Mouse (Mus musculus) heart, postnatal 25 days (tissue): ENCODE results near the gene H2-Q6. TPM values are rescaled to one million over a fixed set of nuclear protein-coding genes. Genes with fewer than 3 reads are reported as not detected.
A peak's percentile ranks its signal among the peaks of the same experiment; 100 is the strongest.
"Not testable (repeated sequence)": the region's sequence is repeated elsewhere in the genome, so short reads cannot be mapped to it uniquely, and the experiment has no call there.

Experiments
- DNase-seq: peaks from one replicate; pipeline ENCODE4 v3.0.0; 2022; ENCODE audit warnings: low spot score
- intact Hi-C: fragments of 180-260 bp; cut with DNase I; formaldehyde crosslinking; loops from one replicate; pipeline ENCODE4 v1.15.1; 2025
- total RNA-seq, 2 experiments: library from RNA; stranded (reverse); gene quantifications; 2 replicates each; pipeline ENCODE4 v1.2.3; 2021

The H2-Q6 gene
- under 1 TPM; 0.34 to 0.75 TPM for total RNA-seq

DNA sequence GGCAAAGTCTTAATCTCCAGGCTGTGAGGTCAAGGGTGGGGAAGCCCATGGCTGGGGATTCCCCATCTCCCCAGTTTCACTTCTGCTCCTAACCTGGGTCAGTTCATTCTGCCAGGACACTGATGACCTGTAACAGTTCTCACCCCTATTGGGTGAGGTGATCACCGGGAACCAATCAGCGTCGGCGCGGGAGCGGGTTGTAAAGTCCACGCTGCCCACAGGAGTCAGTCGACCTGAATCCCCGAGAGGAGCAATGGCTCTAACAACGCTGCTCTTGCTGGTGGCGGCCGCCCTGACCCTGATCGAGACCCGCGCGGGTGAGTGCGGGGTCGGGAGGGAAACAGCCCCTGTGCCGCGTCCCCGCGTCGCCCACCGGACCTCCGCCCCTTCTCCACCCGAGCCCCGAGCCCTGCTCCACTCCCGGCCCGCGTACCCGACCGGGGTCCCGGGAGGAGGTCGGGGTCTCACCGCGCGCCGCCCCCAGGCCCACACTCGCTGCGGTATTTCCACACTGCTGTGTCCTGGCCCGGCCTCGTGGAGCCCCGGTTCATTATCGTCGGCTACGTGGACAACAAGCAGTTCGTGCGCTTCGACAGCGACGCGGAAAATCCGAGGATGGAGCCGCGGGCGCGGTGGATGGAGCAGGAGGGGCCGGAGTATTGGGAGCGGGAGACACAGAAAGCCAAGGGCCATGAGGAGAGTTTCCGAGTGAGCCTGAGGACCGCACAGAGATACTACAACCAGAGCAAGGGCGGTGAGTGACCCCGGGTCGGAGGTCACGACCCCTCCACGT lies at the start of gene H2-Q6:
TSS of gene H2-Q6 (plus strand) at position 227 of the 793 bp plus-strand sequence.
- intact Hi-C loops = not testable (repeated sequence)
- peak; percentile 29 for DNase-seq

DNA sequence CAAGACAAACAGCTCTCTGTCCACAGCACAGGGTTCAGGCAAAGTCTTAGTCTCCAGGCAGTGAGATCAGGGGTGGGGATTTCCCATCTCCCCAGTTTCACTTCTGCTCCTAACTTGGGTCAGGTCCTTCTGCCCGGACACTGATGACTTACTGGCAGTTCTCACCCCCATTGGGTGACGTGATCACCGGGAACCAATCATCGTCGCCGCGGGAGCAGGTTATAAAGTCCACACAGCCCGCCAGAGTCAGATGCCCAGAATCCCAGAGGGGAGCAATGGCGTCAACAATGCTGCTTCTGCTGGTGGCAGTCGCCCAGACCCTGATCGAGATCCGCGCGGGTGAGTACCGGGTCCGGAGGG lies 45.3 kb upstream of the H2-Q6 start, which contains the start of gene H2-Q4:
TSS of gene H2-Q4 (plus strand) at position 249 of the 360 bp plus-strand sequence.
- DNase-seq = peak; percentile 89
- intact Hi-C loops = no loop called here

DNA sequence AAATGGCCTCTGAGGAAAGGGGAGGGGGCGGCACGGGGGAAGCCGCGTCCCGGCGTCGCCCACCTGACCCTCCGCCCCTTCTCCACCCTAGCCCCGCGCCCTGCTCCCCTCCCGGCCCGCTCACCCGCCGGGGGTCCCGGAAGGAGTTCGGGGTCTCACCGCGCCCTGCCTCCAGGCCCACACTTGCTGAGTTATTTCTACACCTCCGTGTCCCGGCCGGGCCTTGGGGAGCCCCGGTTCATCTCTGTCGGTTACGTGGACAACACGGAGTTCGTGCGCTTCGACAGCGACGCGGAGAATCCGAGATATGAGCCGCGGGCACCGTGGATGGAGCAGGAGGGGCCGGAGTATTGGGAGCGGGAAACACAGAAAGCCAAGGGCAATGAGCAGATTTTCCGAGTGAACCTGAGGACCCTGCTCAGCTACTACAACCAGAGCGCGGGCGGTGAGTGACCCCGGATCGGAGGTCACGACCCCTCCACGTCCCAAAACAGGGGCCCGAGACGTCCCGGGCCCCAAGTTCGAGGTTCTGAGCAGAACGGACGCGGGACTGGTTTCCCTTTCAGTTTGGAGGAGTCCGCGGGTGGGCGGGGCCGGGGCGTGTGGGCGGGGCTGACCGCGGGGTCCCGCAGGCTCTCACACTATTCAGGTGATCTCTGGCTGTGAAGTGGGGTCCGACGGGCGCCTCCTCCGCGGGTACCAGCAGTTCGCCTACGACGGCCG lies 44.8 kb upstream of the H2-Q6 start:
- intact Hi-C loops = no loop called here
- DNase-seq = no peak

- DNase-seq, intact Hi-C loops: not testable (repeated sequence)
These were observed 34.9 kb upstream of the H2-Q6 start for GRCm38 (mm10) chr17:35389796-35390195.

DNA sequence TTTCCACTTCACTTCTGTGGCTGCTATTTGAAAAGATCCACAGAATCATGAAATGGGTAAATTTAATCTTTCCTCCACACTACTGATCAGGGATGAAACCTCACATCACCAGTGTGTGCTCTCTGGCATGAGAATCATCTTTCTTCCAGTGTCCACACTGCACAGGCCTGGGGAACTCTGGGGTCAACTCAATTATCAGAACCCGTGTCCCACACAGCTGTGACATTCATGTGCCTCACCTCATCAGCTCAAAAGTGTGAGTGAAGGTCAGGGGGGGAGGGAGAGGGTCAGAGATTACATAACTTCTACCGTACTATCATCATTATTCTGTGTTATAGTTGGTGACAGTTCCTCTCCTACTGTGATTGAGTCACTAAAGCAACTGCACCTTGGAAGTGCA lies 32.0 kb upstream of the H2-Q6 start:
- DNase-seq, intact Hi-C loops: not testable (repeated sequence)

DNA sequence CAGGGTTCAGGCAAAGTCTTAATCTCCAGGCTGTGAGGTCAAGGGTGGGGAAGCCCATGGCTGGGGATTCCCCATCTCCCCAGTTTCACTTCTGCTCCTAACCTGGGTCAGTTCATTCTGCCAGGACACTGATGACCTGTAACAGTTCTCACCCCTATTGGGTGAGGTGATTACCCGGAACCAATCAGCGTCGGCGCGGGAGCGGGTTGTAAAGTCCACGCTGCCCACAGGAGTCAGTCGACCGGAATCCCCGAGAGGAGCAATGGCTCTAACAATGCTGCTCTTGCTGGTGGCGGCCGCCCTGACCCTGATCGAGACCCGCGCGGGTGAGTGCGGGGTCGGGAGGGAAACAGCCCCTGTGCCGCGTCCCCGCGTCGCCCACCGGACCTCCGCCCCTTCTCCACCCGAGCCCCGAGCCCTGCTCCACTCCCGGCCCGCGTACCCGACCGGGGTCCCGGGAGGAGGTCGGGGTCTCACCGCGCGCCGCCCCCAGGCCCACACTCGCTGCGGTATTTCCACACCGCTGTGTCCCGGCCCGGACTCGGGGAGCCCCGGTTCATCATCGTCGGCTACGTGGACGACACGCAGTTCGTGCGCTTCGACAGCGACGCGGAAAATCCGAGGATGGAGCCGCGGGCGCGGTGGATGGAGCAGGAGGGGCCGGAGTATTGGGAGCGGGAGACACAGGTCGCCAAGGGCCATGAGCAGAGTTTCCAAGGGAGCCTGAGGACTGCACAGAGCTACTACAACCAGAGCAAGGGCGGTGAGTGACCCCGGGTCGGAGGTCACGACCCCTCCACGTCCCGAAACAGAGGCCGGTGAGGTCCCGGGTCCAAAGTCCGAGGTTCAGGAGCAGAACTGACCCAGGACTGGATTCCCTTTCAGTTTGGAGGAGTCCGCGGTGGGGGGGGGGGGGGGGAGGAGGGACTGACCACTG lies 30.5 kb upstream of the H2-Q6 start:
- DNase-seq, intact Hi-C loops: not testable (repeated sequence)

DNA sequence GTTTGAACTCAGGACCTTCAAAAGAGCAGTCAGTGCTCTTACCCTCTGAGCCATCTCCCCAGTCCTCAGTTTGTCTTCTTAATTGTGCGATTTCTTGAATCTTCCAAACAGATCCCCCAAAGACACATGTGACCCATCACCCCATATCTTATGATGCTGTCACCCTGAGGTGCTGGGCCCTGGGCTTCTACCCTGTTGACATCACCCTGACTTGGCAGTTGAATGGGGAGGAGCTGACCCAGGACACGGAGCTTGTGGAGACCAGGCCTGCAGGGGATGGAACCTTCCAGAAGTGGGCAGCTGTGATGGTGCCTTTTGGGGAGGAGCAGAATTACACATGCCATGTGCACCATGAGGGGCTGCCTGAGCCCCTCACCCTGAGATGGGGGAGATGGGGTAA lies 27.7 kb upstream of the H2-Q6 start:
- DNase-seq, intact Hi-C loops: not testable (repeated sequence)

DNA sequence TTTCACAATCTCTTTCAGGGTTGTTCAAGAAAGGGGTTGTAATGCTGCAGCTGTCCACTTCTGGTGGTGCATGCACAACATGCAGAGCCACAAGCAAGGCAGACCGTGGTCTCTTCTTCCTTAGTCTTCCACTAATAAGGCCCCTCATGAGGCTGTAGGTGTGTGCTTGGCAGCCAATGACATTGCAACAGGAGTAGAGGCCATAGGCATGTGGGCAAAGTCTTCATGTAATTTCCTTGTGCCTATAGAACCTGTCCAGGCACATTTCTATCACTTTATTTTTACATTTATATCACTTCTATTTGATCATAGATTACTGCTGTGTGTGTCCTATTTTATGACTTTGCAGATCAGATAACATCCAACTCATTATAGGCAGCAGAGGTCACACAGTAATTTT lies 11.6 kb upstream of the H2-Q6 start:
- intact Hi-C loops, DNase-seq: not testable (repeated sequence)

DNA sequence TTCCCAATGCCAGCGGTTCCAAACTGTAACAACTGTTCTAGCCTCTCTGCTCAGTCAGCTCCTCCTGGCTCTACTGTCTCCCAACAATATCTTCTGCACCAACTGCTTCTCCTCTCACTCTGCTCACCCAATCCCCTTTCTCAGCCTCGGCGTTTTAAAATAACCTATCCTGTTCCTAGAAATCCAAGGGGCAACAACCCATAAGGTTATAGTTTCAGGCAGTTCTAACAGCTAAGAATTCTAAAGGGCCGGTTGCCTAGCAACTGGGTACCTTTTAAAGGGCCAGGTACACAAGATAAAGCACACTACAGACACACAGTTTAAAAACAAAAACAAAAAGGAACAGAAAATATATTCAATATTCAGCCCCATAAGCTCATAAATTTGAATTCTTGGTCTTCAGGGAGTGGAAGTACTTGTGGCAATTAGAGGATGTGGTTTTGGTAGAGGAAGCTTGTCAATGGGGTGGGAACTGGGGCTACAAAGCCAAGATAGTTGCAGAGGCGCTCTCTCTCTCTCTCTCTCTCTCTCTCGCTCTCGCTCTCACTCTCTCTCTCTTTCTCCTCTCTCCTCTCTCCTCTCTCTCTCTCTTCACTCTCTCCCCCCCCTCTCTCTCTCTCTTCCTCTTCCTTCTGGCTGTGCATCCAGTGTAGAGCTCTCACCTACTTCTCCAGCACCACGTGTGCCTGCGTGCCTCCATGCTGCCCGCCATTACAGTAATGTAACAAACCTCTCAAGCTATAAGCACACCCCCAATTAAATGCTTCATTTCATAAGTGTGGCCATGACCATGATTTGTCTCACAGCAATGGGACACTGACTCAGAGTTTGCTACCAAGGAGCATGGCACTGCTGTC lies 9.1 kb upstream of the H2-Q6 start:
- intact Hi-C loops, DNase-seq: not testable (repeated sequence)

GRCm38 (mm10) chr17:35418772-35419171 lies 5.9 kb upstream of the H2-Q6 start:
- no peak for DNase-seq
- intact Hi-C loops = no loop called here

- intact Hi-C loops, DNase-seq: not testable (repeated sequence)
These were observed 5.1 kb upstream of the H2-Q6 start for GRCm38 (mm10) chr17:35419564-35419963.

DNA sequence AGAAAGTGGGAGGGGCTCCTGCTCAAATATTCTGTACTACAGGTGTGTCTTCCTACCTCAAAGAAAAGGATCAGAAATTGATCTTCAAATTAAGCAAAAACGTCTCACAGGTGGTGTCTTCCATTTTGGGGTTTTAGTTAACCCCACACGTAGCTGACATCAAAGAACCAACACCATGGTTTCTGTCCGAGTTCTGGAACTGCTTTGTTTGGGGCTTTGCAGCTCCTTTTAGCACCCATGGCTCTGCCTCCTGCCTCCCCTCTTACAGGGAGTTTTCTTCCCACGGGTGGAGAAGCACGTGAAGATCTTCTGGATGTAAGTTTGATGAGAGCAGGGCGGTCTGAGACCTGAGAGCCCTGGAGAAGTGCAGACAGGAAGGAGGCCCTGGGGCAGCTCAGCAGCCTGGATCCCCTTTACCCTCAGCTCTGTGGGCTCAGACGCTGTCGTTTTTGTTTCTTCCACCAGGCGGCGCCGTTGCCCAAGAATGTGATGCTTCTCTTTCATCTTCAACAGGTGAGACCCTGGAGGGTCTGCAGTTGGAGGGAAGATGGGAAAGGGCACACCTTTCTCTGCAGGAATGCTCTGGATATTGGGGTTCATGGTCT lies 4.3 kb upstream of the H2-Q6 start:
- DNase-seq, intact Hi-C loops: not testable (repeated sequence)

GRCm38 (mm10) chr17:35421331-35421730 lies 3.3 kb upstream of the H2-Q6 start:
- intact Hi-C loops, DNase-seq: not testable (repeated sequence)

GRCm38 (mm10) chr17:35422360-35422759 lies 2.3 kb upstream of the H2-Q6 start:
- intact Hi-C loops, DNase-seq: not testable (repeated sequence)

- intact Hi-C loops, DNase-seq: not testable (repeated sequence)
These were observed 1.4 kb upstream of the H2-Q6 start for GRCm38 (mm10) chr17:35423131-35423810.

GRCm38 (mm10) chr17:35424106-35424505 lies 544 bp upstream of the H2-Q6 start:
- intact Hi-C loops = not testable (repeated sequence)

GRCm38 (mm10) chr17:35425474-35425873 lies 824 bp downstream of the H2-Q6 start:
- intact Hi-C loops, DNase-seq: not testable (repeated sequence)

More at GRCm38 (mm10) chr17:35424106-35424505, 544 bp upstream of the H2-Q6 start:
- DNase-seq = not testable (repeated sequence)

DNA sequence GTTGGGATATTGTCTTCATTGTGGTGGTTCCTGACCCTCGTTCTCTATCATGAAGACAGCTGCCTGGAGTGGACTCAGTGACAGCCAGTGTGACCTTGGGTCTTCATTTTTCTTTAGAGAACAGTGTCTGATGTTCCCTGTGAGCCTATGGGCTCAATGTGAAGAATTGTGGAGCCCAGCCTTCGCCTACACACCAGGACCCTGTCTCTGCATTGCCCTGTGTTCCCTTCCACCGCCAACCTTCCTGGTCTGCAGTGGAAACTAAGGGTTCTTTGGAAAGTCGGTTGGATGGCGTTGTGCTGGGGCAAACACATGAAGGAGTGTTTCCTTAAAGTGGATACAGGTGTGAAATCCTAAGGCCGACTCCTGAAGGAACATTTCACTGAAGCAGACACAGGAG lies 4.2 kb downstream of the H2-Q6 start:
- intact Hi-C loops, DNase-seq: not testable (repeated sequence)
